Mouse (Mus musculus) MEL (cell line): ENCODE measurements around the gene Ap2b1. TPM values are rescaled to one million over a fixed set of nuclear protein-coding genes. Genes with fewer than 3 reads are reported as not detected.
A peak's percentile ranks its signal among the peaks of the same experiment; 100 is the strongest.

Source experiments
- DNase-seq: peaks from one replicate; pipeline ENCODE4 v3.0.0; 2011; ENCODE audit warnings: low read depth, low spot score
- H3K27ac ChIP-seq: 2 replicates; pipeline ENCODE4 v1.5.1; 2012; ENCODE audit warnings: low read depth, mild to moderate bottlenecking, control low read depth, low read length, moderate library complexity; ENCODE audit not compliant: control insufficient read depth
- H3K27me3 ChIP-seq, 2 experiments: fragments of 150-350 bp in 1 of 2; sonication (generic) in 1 of 2; 2 replicates each; pipeline ENCODE4 v1.6.1; 2012; ENCODE audit warnings: low read length in 2 of 2, mild to moderate bottlenecking in 2 of 2, improper control_type of control experiment in 1 of 2, moderate library complexity in 1 of 2; ENCODE audit not compliant: insufficient read depth in 2 of 2, control insufficient read depth in 1 of 2
- H3K36me3 ChIP-seq, 2 experiments: 2 replicates each; pipeline ENCODE4 v1.6.1; 2012 to 2014; ENCODE audit warnings: low read length in 2 of 2, improper control_type of control experiment in 1 of 2, inconsistent platforms in 1 of 2, mild to moderate bottlenecking in 1 of 2; ENCODE audit not compliant: insufficient read depth in 2 of 2, control insufficient read depth in 1 of 2
- H3K4me1 ChIP-seq, 2 experiments: fragments of 150-350 bp in 1 of 2; sonication (generic) in 1 of 2; 2 replicates each; pipeline ENCODE4 v1.6.1; 2012; ENCODE audit warnings: low read length in 2 of 2, improper control_type of control experiment in 1 of 2, mild to moderate bottlenecking in 1 of 2; ENCODE audit not compliant: insufficient read depth in 2 of 2, control insufficient read depth in 1 of 2
- H3K4me3 ChIP-seq, 2 experiments: fragments of 150-350 bp in 1 of 2; sonication (generic) in 1 of 2; 2 replicates each; pipeline ENCODE4 v1.5.1; 2012; ENCODE audit warnings: low read depth in 2 of 2, low read length in 2 of 2, mild to moderate bottlenecking in 2 of 2, moderate library complexity in 2 of 2, control low read depth in 1 of 2, improper control_type of control experiment in 1 of 2; ENCODE audit not compliant: control insufficient read depth in 1 of 2, insufficient read depth in 1 of 2
- H3K79me2 ChIP-seq: 2 replicates; pipeline ENCODE4 v1.6.1; 2012; ENCODE audit warnings: mild to moderate bottlenecking, low read length, moderate library complexity; ENCODE audit not compliant: control insufficient read depth, poor library complexity, insufficient read depth
- H3K9ac ChIP-seq: 2 replicates; pipeline ENCODE4 v1.6.1; 2012; ENCODE audit warnings: low read depth, mild to moderate bottlenecking, control low read depth, low read length, moderate library complexity; ENCODE audit not compliant: control insufficient read depth, poor library complexity, severe bottlenecking
- H3K9me3 ChIP-seq: fragments of 150-350 bp; sonication (generic); replicated peaks from 2 replicates; pipeline ENCODE4 v1.6.1; 2012; ENCODE audit warnings: mild to moderate bottlenecking, low read length, improper control_type of control experiment, moderate library complexity; ENCODE audit not compliant: insufficient read depth
- BHLHE40 ChIP-seq: IDR thresholded peaks from 2 replicates; pipeline ENCODE4 v1.6.1; 2012; ENCODE audit warnings: low read depth, mild to moderate bottlenecking, inconsistent platforms, low read length, improper control_type of control experiment, borderline replicate concordance
- CTCF ChIP-seq, 3 experiments: IDR thresholded peaks in 2 of 3; conservative IDR thresholded peaks in 1 of 3; 2 replicates each; pipeline ENCODE4 v1.5.1; 2011 to 2012; ENCODE audit warnings: low read length in 3 of 3, low read depth in 2 of 3, mild to moderate bottlenecking in 2 of 3, improper control_type of control experiment in 1 of 3, inconsistent platforms in 1 of 3, mixed read lengths in 1 of 3, moderate library complexity in 1 of 3; ENCODE audit not compliant: control insufficient read depth in 1 of 3, insufficient read depth in 1 of 3, poor library complexity in 1 of 3, severe bottlenecking in 1 of 3
- ELF1 ChIP-seq: IDR thresholded peaks from 2 replicates; pipeline ENCODE4 v1.6.1; 2014; ENCODE audit warnings: low read depth, mild to moderate bottlenecking, inconsistent platforms, low read length, improper control_type of control experiment, moderate library complexity
- EP300 ChIP-seq, 2 experiments: IDR thresholded peaks; 2 replicates each; pipeline ENCODE4 v1.6.1; 2011; ENCODE audit warnings: improper control_type of control experiment in 2 of 2, low read length in 2 of 2, low read depth in 1 of 2, mild to moderate bottlenecking in 1 of 2
- GABPA ChIP-seq: IDR thresholded peaks from 2 replicates; pipeline ENCODE4 v1.6.1; 2012; ENCODE audit warnings: low read depth, mild to moderate bottlenecking, inconsistent platforms, low read length, improper control_type of control experiment, moderate library complexity
- GATA1 ChIP-seq: IDR thresholded peaks from 2 replicates; pipeline ENCODE4 v1.6.1; 2011; ENCODE audit warnings: low read depth, low read length, improper control_type of control experiment
- HCFC1 ChIP-seq: IDR thresholded peaks from 2 replicates; pipeline ENCODE4 v1.6.1; 2012; ENCODE audit warnings: low read depth, mild to moderate bottlenecking, inconsistent platforms, low read length, improper control_type of control experiment, moderate library complexity
- JUND ChIP-seq: IDR thresholded peaks from 2 replicates; pipeline ENCODE4 v1.6.1; 2011; ENCODE audit warnings: low read depth, mild to moderate bottlenecking, improper control_type of control experiment, low read length
- MAFK ChIP-seq: IDR thresholded peaks from 2 replicates; pipeline ENCODE4 v1.6.1; 2011; ENCODE audit warnings: low read depth, mild to moderate bottlenecking, low read length, improper control_type of control experiment, borderline replicate concordance
- MAX ChIP-seq: IDR thresholded peaks from 2 replicates; pipeline ENCODE4 v1.6.1; 2011; ENCODE audit warnings: low read length, improper control_type of control experiment
- MAZ ChIP-seq: IDR thresholded peaks from 2 replicates; pipeline ENCODE4 v1.6.1; 2012; ENCODE audit warnings: low read depth, mild to moderate bottlenecking, inconsistent platforms, low read length, improper control_type of control experiment
- MXI1 ChIP-seq: IDR thresholded peaks from 2 replicates; pipeline ENCODE4 v1.6.1; 2011; ENCODE audit warnings: mild to moderate bottlenecking, low read depth, low read length, improper control_type of control experiment
- MYC ChIP-seq: IDR thresholded peaks from 2 replicates; pipeline ENCODE4 v1.6.1; 2011; ENCODE audit warnings: low read depth, mild to moderate bottlenecking, low read length, improper control_type of control experiment, moderate library complexity
- POLR2A ChIP-seq, 2 experiments: IDR thresholded peaks; 2 replicates each; pipeline ENCODE4 v1.6.1; 2011 to 2012; ENCODE audit warnings: low read length in 2 of 2, mild to moderate bottlenecking in 2 of 2, control low read depth in 1 of 2, improper control_type of control experiment in 1 of 2, low read depth in 1 of 2, moderate library complexity in 1 of 2; ENCODE audit not compliant: control insufficient read depth in 1 of 2, insufficient read depth in 1 of 2, poor library complexity in 1 of 2
- SIN3A ChIP-seq: IDR thresholded peaks from 2 replicates; pipeline ENCODE4 v1.6.1; 2012; ENCODE audit warnings: low read length, improper control_type of control experiment, inconsistent platforms
- SMC3 ChIP-seq: IDR thresholded peaks from 2 replicates; pipeline ENCODE4 v1.6.1; 2011; ENCODE audit warnings: low read depth, low read length, improper control_type of control experiment
- TAL1 ChIP-seq: IDR thresholded peaks from 2 replicates; pipeline ENCODE4 v1.6.1; 2012; ENCODE audit warnings: mild to moderate bottlenecking, inconsistent platforms, low read length, moderate library complexity, mixed read lengths
- TBP ChIP-seq: IDR thresholded peaks from 2 replicates; pipeline ENCODE4 v1.8.0; 2011; ENCODE audit warnings: low read depth, low read length, improper control_type of control experiment
- UBTF ChIP-seq: IDR thresholded peaks from 2 replicates; pipeline ENCODE4 v1.6.1; 2012; ENCODE audit warnings: low read depth, mild to moderate bottlenecking, inconsistent platforms, low read length, improper control_type of control experiment, moderate library complexity, borderline replicate concordance; ENCODE audit not compliant: insufficient read depth
- USF1 ChIP-seq: IDR thresholded peaks from 2 replicates; pipeline ENCODE4 v1.6.1; 2014; ENCODE audit warnings: low read depth, mild to moderate bottlenecking, inconsistent platforms, low read length, improper control_type of control experiment, moderate library complexity
- USF2 ChIP-seq, 2 experiments: IDR thresholded peaks; 2 replicates each; pipeline ENCODE4 v1.6.1; 2011 to 2012; ENCODE audit warnings: improper control_type of control experiment in 2 of 2, low read length in 2 of 2, borderline replicate concordance in 1 of 2, inconsistent platforms in 1 of 2, low read depth in 1 of 2, mild to moderate bottlenecking in 1 of 2; ENCODE audit not compliant: insufficient read depth in 1 of 2
- ZMIZ1 ChIP-seq: IDR thresholded peaks from 2 replicates; pipeline ENCODE4 v1.6.1; 2012; ENCODE audit warnings: low read depth, mild to moderate bottlenecking, inconsistent platforms, low read length, improper control_type of control experiment, moderate library complexity
- ZNF384 ChIP-seq: IDR thresholded peaks from 2 replicates; pipeline ENCODE4 v1.6.1; 2012; ENCODE audit warnings: low read depth, mild to moderate bottlenecking, inconsistent platforms, low read length, improper control_type of control experiment
- polyA plus RNA-seq, 2 experiments: library from polyadenylated mRNA; stranded (reverse) in 1 of 2; unstranded in 1 of 2; fragments of >175 nt in 1 of 2; fragments of >200 nt in 1 of 2; gene quantifications; 2 replicates each; pipeline versions ENCODE4 v1.2.1 to v1.2.4; 2012; ENCODE audit warnings: low replicate concordance in 2 of 2, low read depth in 1 of 2; ENCODE audit not compliant: insufficient read length in 2 of 2, insufficient read depth in 1 of 2, missing spikeins in 1 of 2
- total RNA-seq: library from RNA; depleted of rRNA; stranded (reverse); fragments of 300-350 nt; gene quantifications from 2 replicates; pipeline ENCODE4 v1.2.3, GENCODE M21; 2012

The Ap2b1 gene
- total and polyA plus RNA-seq, 3 experiments, result 60.6 to 165 (median 68.9) TPM

DNA sequence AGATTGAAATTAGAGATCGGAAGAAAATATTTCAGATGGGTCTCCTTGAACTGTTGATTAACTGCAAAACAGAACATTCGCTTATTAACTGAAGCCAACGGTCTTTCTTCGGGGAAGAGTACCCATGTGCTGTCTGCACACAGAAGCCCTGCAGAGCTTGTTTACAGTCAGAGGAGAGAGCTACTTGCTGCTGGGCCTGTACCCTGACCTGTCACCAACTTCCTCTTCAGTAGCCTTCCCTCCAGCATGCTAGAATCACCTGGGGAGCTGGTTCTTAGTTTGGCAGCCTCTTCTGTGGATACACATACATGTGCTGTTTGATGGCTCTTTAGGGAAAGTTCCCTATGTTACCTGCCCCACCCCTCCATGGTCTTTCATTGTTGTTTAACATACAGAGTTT, 13.2 kb upstream of the Ap2b1 start:
- Histone ChIP-seq H3K9me3 (no peaks in the 10 kb centered on the region), H3K79me2 (no peaks in the 10 kb centered on the region), H3K27ac (peak overlapping the region; percentile 54; the same call in 1 of the 2 replicates), H3K36me3 (peaks cover 0 to 29% of the 10 kb centered on the region in 2 experiments; a peak in 2 of 4 replicates), H3K4me1 (peaks cover 22 to 33% of the 10 kb centered on the region in 2 experiments), H3K9ac (no peak overlapping the region), H3K4me3 (no peak overlapping the region), H3K27me3 (peaks cover 0 to 3% of the 10 kb centered on the region in 2 experiments; a peak in 2 of 4 replicates)
- peak; percentile 51 for DNase-seq
- TF ChIP-seq ELF1 (no peak), ZNF384 (no peak), UBTF (no peak), MAFK (no peak), TBP (no peak), TAL1 (no peak), GABPA (no peak), HCFC1 (no peak), USF2 (IDR thresholded peaks at IDR 0.05; ENCODE audit: borderline replicate concordance in 1 of 2, insufficient read depth in 1 of 2, low read depth in 1 of 2, low read length in 2 of 2) (no peak), MXI1 (peak; percentile 42; the same call in 1 of the 2 replicates), CTCF (IDR thresholded peaks at IDR 0.05 in 2 of 3, conservative IDR thresholded peaks at IDR 0.05 in 1 of 3; ENCODE audit: control insufficient read depth in 1 of 3, insufficient read depth in 1 of 3, low read depth in 2 of 3, low read length in 3 of 3, poor library complexity in 1 of 3, severe bottlenecking in 1 of 3) (no peak), MAX (peak; percentile 34; the same call in 1 of the 2 replicates), JUND (no peak), ZMIZ1 (no peak), SIN3A (0 out of 2 replicates have a peak, but pooled peaks have one; percentile 14), SMC3 (no peak), BHLHE40 (no peak), MYC (0 out of 2 replicates have a peak, but pooled peaks have one; percentile 24), POLR2A (IDR thresholded peaks at IDR 0.05; ENCODE audit: control insufficient read depth in 1 of 2, insufficient read depth in 1 of 2, low read depth in 1 of 2, low read length in 2 of 2, poor library complexity in 1 of 2) (no peak), MAZ (no peak), EP300 (IDR thresholded peaks at IDR 0.05; ENCODE audit: low read depth in 1 of 2, low read length in 2 of 2) (0 out of 4 replicates have a peak, but pooled peaks of 1 of the 2 experiments have one; percentile 21), GATA1 (no peak), USF1 (no peak)
